Mouse (Mus musculus): ENCODE results near the gene Ctnna3.
"Not testable (repeated sequence)": the region's sequence is repeated elsewhere in the genome, so short reads cannot be mapped to it uniquely, and the experiment has no call there.

The Ctnna3 gene

DNA sequence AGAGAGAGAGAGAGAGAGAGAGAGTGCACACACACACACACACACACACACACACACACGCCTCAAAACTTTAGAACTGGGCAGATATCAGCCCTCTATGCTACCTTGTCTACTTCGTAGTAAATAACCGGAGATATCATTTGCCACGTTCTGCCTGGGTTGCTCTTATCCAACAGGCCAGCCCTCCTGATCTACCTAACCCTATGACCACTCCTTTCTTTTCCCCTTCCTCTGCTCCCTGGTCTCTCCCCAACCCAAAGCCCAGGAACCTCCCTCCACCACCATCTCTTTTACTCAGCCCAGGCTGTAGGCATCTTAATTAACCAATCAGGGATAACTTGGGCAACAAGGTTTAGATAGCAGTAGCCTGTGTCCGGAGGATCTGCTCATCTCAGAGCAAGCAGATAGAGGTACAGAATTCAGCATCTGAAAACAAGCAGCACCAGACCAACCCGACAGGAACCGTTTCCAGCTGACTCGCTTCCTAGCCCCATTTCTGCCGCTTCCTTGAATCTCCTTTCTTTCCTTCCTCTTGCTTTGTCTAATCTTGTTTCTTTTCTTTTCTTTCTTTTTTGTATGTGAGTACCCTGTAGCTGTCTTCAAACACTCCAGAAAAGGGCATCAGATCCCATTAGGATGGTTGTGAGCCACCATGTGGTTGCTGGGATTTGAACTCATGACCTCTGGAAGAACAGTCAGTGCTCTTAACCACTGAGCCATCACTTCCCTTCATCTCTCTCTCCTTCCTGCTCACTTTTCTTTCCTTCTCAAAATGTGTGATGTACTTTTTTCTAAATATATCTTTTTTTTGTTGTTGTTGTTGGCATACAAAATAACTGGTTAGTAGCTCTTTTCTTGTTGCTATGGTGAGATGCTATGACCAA lies 6.1 kb upstream of the Ctnna3 start:
- in situ Hi-C loops (cut with MboI; ENCODE audit: low sequenced_read_pairs): no loop called here

DNA sequence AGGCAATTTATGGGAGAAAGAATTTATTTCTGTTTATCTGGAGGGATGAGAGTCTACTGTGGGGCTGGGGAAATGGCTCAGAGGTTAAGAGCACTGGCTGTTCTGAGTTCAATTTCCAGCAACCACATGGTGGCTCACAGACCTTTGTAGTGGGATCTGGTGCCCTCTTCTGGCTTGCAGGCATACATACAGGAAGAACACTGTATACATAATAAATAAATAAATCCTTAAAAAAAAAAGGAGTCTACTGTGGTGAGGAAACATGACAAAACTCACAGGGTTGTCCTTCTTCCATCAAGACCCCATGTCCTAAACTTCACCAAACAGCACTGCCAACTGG lies 5.5 kb upstream of the Ctnna3 start:
- in situ Hi-C loops (cut with MboI; ENCODE audit: low sequenced_read_pairs): no loop called here

DNA sequence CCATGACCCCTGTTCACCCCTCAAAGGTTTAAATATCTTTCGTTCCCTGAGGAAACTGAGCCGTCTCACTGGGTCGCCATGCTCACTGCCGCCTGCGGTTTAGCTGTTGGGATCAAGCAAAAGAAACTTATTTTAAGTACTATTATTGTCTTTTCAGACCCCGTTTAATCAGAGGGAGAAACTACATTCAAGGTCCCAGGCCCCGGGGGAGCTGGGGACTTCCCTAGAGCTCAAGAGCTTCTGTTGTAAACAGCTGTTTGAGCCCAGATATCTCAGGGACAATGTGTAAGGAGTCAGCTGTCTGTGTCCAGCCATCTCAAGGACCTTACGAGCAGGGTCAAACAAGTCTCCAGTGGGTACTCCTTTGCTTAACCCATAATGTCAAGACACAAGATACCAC lies 2.8 kb upstream of the Ctnna3 start:
- in situ Hi-C loops (cut with MboI; ENCODE audit: low sequenced_read_pairs): no loop called here

DNA sequence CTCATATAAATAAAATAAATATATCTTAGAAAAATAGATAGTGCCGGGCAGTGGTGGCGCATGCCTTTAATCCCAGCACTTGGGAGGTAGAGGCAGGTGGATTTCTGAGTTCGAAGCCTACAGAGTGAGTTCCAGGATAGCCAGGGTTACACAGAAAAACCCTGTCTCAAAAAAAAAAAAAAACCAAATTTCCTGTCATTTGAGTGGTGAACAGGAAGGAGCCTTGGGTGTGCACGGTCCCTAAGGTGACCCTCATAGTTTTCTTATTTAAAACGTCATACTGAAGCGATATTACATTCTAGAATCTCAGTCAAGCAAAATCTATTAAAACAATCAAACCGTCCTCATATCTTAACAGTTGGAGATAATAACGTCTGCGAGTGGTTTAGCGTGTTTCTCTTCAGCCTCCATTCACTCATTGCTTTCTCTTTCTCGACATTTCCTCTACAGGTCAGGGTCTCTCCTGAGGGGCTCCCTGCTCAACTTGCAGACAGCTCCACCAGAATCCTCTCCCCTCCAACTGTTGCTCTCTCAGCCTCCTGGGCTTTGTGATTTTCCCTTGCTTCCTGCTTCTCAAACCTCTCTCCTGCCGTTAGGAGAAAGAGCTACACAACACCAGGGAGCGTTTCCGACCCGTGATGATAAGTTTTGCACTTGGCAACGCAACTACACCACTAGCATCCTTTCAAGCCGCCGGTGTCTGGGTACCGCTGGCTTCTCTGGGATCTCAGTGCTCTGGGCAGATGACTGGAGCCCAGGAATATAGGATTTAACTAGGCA lies 1.5 kb upstream of the Ctnna3 start:
- in situ Hi-C loops (cut with MboI; ENCODE audit: low sequenced_read_pairs): no loop called here

DNA sequence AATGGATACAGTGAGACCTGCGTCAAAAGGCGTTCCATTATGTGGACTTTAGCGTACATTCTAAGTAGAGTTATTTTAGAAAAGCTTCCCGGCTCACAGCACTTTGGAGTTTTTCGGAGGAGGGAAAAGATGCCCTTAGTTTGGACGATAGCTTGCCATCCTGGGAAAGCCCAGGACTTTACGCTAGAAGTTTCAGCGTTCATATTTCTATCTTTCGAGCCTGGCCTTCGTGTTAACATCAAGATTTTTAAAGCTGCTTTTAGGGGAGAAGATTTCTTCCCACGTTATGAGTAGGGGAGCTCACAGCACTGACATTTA lies 916 bp upstream of the Ctnna3 start:
- in situ Hi-C loops (cut with MboI; ENCODE audit: low sequenced_read_pairs): no loop called here

DNA sequence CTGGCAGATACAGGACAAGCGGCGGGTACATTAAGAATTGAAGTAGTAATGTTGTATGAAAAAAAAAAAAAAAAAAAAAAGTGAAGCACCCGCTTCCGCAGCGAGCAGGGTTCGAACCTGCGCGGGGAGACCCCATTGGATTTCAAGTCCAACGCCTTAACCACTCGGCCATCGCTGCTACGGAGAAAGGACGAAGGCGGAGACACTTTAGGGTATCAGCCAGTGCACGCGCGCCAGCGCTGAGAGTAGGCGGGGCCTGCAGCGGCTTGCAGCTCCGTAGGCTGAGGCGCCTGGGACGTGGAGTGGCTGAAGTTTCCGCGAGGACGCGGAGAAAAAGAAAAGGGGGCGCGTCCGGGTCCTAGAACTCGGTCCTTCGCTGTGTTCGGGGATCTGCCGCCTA lies 518 bp upstream of the Ctnna3 start:
- in situ Hi-C loops (cut with MboI; ENCODE audit: low sequenced_read_pairs): no loop called here

DNA sequence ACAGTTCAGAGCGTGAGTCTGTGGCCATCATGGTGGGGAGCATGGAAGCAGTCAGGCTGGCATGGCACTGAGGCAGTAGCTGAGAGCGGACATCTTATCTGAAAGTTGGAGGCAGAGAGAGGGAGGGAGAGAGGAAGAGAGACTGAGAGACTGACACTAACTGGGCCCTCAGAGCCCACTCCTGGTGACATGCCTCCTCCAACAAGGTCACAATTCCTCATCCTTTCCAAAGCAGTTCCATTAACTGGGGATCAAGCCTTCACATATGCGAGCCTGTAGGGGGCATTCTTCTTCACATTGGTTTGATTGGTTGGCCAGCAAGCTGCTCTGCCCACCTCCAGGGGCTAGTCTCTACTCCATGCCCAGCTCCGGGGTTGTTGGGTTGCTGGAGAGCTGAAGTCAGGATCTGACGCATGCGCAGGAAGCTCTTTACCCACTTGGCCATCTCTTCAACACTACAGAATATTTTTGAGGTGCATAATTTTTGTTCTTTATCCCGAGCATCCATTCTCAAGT lies 1.4 kb downstream of the Ctnna3 start:
- in situ Hi-C loops (cut with MboI; ENCODE audit: low sequenced_read_pairs): no loop called here

DNA sequence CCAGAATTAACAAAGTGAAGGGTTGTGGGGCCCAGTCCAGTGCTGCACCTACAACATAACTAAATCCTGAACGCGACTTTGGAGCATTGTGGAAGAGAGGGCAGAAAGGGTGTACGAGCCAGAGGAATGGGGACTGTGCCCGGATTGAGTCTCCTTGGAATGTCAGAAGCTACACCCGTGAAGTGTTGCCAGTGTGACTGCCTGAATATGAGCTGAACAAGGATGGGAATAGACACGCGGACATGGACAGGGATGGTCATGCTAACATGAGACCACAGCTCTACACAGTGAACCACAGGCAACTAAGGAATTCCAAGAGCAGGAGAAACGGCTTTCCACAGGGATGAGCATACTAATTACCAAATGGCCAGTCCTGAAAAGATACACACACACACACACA lies 2.2 kb downstream of the Ctnna3 start:
- in situ Hi-C loops (cut with MboI; ENCODE audit: low sequenced_read_pairs): no loop called here

DNA sequence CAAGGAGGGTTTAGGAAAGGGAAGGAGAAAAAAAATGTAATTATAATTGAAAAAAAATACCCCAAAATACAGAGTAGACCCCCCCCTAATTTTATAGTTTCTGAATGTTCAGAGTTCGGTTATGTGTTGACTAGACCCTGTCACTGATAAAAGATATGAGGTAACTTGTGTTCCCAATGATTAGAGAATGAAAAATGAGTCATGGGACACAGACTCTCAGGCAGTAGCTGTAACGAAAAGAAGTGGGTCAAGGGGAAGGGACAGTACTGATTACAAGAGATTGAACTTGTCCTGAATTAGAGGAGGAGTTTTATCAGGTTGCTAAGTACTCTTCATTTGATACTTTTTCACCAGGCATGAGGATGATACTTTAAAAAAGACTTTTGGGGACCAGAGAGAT lies 3.0 kb downstream of the Ctnna3 start:
- in situ Hi-C loops (cut with MboI; ENCODE audit: low sequenced_read_pairs): no loop called here

DNA sequence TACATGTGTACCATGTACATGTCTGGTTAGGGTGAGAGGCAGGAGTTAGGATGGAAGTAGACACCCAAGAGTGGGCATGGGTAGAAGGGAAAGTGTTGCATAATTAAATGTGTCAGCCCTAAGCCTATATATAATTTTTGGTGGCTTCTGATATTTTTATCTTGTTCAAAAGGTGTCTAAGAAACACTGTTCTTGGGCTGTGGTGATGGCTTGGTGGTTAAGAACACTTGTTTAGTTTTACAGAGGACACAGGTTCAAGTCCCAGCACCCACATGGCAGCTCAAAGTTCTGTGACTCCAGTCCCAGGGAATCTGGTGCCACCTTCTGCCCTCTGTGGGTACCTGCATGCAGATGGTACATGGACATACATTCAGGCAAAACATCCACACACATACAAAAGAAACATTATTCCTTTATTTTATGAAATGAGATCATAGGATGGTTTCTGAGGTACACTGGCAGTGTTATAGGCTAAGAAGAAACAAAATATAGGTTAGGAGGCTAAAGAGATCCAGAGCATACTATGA lies 8.9 kb downstream of the Ctnna3 start:
- in situ Hi-C loops (cut with MboI; ENCODE audit: low sequenced_read_pairs): no loop called here

DNA sequence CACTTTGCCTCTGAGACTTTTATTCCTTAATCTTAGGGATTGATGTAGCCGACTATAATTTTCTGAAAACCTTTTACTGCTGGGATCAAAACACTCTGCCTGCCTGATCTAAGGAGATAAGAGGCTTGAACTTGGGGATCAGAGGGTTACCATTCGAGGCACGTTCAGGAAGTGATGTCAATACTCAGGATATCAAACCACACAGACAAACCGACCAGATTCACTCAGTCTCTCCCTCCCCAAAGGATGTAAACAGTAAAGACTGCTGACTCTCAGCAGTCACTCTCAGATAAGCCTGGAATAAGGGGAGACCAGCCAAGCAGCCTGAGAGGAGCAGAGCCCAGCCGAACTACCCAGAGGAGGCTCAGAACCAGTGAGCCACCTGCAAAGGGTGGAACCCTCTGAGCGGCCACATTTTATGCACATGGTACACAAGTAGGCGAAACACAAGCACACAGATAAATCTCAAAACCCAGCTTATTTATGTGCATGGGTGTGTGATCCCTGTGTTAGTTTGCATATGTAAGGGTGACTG lies 9.9 kb downstream of the Ctnna3 start:
- in situ Hi-C loops (cut with MboI; ENCODE audit: low sequenced_read_pairs): no loop called here

DNA sequence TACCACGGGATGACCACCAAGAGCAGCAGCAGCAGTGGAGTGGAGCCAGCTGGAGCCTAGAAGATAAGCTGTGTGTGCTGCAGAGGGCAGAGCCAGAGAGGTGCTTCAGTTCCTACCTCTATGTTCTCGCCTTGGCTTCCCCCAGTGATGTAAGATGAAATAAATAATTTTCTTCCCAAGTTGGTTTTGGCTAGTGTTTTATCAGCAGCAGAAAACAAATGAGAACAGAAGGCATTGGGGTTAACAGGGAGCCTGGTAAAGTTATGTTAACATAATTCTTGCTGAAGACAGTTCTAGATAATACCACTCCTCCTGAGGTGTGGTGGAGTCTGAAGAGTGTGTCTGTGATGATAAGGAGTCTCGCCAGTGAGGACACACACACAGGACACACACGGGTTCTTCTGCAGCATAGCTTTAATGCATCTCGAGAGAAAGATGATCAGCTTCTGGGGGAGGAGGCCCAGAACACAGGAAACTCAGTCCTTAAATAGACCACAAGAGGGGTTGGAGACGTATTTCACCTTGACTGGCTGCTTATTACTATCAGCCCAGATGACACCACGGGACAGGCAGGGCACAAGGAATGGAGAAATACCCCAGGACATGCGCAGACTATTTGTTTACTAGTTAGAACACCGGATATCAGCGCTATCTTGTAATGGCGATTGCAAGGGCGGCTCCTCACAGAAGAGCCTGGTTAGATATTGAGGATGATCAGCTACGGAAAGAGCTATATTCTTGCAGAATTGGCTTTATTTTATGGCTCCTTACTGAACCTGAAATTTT lies 14.9 kb downstream of the Ctnna3 start:
- in situ Hi-C loops (cut with MboI; ENCODE audit: low sequenced_read_pairs): not testable (repeated sequence)

DNA sequence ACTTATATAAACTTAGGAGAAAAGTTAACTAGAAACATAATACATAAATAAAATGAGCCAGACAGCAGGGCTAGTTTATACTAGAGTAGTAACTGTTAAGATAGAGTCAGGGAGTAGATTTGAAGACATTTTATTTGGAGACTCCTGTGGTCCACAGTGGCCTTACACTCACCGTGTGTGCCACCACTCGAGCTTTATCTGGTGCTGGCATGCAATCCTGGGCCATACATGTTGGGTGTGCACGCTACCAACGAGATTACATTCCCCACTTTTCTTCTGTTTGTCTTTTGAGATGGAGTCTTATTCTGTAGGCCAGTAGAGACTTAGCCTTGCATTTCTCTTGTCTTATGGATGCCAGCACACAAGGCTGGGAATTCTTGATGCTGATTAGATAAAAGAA lies 24.0 kb downstream of the Ctnna3 start:
- in situ Hi-C loops (cut with MboI; ENCODE audit: low sequenced_read_pairs): no loop called here

DNA sequence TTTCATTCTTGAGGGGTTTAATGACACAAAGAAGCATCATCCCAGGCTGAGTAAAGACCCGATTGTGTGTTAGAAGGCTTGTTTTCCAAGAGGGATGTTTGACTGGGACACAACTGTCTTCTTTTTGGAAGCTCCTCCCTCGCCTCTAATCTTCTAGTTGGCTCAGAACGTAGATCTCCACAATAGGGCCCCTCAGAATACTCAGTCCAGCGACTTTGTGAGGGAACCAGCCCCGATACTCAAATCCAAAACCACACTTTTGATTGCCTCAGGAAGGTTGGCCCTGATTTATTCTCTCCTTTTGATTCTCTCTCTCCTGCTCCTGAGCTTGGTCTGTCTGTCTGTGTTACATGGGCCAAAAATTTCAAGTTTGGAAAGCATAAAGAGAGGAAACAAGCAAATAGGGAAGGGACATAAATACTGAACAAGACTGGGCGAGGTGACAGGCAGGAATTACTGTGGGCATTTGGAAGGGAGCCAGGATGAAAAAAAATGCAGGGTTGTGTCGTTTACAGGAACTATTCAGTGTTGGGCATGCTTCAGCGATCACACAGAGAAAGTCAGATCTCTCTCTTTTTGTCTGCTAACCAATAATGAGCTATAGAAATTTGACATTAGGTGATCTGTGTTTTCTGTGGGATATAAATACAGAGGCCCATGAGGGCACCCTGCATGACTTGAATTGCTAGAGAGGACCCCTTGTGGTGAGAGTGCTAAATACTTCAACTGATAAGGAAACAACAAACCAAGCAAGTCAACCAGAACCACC lies 25.4 kb downstream of the Ctnna3 start:
- in situ Hi-C loops (cut with MboI; ENCODE audit: low sequenced_read_pairs): no loop called here

DNA sequence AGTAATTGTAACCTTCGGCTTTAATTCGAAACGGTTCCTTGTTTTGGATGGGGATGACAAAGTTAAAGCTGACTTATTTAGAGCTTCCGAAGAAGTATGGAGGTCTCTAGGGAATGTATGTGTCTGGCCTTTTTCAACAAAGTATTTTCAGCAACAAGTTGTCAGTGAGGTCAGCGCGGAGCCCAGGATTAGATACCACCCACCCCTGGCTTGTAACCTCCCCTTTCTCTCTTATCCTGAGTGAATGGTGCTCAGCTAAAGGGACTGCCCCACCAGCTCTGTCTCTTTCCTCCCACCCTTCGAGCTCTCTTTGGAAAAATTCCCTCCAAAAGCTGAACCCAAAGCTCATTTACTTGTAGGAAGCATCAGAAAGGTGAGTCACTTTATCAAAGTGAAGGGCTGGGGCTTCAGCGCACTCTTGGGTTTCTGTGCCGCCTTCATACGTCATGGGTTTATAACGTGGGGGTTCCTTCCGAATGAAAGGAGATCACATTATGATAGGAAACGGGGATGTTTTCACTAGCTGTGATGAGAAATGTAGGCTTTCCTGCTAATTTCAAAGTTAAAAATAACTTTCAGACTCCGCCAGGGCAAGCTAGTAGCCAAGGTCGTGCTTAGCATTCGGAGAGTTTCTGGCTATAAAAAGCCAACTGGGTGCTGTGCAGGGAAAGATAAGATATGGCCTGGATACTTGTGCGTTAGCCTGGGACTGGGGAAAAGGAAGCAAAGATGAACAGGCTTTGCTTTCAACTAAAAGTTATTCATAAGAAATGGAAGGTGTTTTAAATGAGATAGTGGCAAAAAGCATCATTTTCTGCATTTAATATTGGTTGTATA lies 27.6 kb downstream of the Ctnna3 start:
- in situ Hi-C loops (cut with MboI; ENCODE audit: low sequenced_read_pairs): no loop called here

DNA sequence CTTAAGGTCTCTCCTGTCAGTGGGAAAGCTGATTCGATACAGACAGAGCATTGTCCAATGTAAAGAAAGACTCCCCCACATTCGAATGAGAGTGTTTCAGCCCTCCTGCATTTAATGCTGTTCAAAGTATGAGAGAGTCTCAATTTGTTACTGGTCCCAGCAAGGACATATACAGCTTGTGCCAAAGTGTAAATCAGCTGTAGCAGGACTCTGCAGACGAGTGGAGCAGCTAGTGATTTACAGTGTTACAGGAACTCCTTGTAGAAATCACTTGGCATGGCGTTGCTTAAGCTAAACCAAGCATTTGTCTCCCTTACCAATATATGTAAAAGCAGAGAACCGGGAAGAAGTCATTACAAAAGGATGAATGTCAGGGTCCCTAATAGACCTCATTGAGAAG lies 31.0 kb downstream of the Ctnna3 start:
- in situ Hi-C loops (cut with MboI; ENCODE audit: low sequenced_read_pairs): no loop called here

DNA sequence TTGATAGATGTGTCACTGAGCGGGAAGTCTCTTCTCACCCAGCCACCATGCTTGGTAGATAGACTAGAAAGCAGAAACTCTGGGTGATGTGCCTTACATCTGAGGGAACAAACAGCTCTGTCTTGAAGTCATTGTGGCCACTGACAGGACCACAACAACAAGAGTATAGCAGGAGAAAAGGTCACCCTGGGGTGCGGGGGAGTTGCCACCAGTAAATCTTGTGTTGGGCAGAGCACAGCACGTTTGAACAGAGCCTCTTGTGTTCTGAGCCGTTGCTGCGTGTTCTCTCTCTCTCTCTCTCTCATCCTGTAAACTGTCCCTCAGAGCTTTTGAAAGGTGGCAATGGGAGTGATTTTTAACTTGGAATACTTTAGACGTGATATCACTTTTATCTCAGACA lies 42.6 kb downstream of the Ctnna3 start:
- in situ Hi-C loops (cut with MboI; ENCODE audit: low sequenced_read_pairs): no loop called here

DNA sequence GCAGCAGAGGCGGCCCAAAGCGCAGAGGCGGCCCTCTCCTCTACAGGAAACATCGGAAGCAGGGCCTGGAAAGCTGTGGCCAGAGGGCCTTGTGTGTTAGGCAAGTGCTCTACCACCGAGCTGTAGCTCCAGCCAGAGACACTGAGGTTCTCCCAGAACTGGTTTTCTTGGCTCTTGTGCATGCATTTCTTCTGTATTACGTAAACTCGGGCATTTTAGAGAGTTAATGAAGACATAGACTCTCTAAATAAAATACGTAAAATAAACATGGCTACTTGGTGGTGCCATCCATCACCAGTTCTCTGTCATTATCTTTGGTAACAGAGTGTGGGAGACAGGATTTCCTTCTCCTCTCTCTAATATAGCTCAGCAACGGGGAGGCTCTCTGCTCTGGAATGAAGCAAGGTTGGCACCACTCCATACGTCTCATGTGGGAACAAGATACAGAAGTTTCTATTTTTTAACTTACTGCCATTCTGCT lies 46.3 kb downstream of the Ctnna3 start:
- in situ Hi-C loops (cut with MboI; ENCODE audit: low sequenced_read_pairs): no loop called here

DNA sequence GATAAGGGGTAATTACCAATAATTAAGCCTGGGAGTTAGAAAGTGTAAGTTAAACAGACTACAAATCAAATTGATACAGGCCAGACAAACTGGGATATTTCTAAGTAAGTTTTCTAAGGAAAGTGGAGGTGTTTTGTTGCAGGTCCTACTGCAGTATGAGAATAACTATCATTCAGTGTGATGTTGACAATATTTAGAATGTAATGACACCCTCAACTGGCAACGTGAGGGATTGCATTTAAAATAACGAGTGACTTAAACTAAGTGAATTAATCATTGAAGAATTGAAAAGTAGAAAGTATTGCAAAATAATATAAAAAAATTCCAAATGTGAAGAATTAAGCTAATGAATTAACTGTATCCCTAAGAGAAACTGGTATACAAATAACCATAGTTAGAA lies 49.0 kb downstream of the Ctnna3 start:
- in situ Hi-C loops (cut with MboI; ENCODE audit: low sequenced_read_pairs): no loop called here
